Mouse (Mus musculus) intestine, postnatal 0 days (tissue): ENCODE data around the gene Pet2. TPM values are rescaled to one million over a fixed set of nuclear protein-coding genes. Genes with fewer than 3 reads are reported as not detected.

ENCODE experiments used
- ATAC-seq: fragments of 200-750 bp; cut with Nextera tagmentation; 2 replicates; pipeline ENCODE4 v1.8.0; 2017; ENCODE audit warnings: mild to moderate bottlenecking, moderate TSS enrichment, moderate library complexity
- H3K27ac ChIP-seq: fragments of 300-500 bp; sonication (generic); 2 replicates; pipeline ENCODE4 v1.5.1; 2014; ENCODE audit warnings: mild to moderate bottlenecking, low read depth, low read length, moderate library complexity
- H3K27me3 ChIP-seq: fragments of 300-500 bp; sonication (generic); replicated peaks from 2 replicates; pipeline ENCODE4 v1.6.1; 2014; ENCODE audit warnings: low read length, mixed read lengths; ENCODE audit not compliant: control insufficient read depth, insufficient read depth
- H3K36me3 ChIP-seq: fragments of 300-500 bp; sonication (generic); 2 replicates; pipeline ENCODE4 v1.6.1; 2014; ENCODE audit warnings: mild to moderate bottlenecking, moderate library complexity; ENCODE audit not compliant: control insufficient read depth, insufficient read depth
- H3K4me1 ChIP-seq: fragments of 300-500 bp; sonication (generic); replicated peaks from 2 replicates; pipeline ENCODE4 v1.6.1; 2014; ENCODE audit warnings: antibody characterized with exemption, low read length, mixed read lengths; ENCODE audit not compliant: control insufficient read depth, insufficient read depth
- H3K4me2 ChIP-seq: fragments of 300-500 bp; sonication (generic); replicated peaks from 2 replicates; pipeline ENCODE4 v1.6.1; 2014; ENCODE audit warnings: low read depth, mild to moderate bottlenecking, moderate library complexity
- H3K4me3 ChIP-seq: fragments of 300-500 bp; sonication (generic); 2 replicates; pipeline ENCODE4 v1.5.1; 2014; ENCODE audit warnings: low read depth, low read length
- H3K9ac ChIP-seq: fragments of 300-500 bp; sonication (generic); 2 replicates; pipeline ENCODE4 v1.6.1; 2014; ENCODE audit warnings: mild to moderate bottlenecking, low read depth, low read length
- H3K9me3 ChIP-seq: fragments of 300-500 bp; sonication (generic); 2 replicates; pipeline ENCODE4 v1.6.1; 2016; ENCODE audit warnings: mixed run types; ENCODE audit not compliant: control insufficient read depth
- CTCF ChIP-seq: sonication (generic); IDR thresholded peaks from 2 replicates; pipeline ENCODE4 v1.5.1; 2016; ENCODE audit warnings: low read depth, mild to moderate bottlenecking, control low read depth, antibody characterized with exemption, moderate library complexity
- WGBS: fragments of 180-500 bp; shearing (Covaris S2); extraction: QIAGEN DNeasy Blood & Tissue Kit; methylation state at CpG from one replicate; pipeline ENCODE4 v1.1.7; 2014; 5-methylcytosine and 5-hydroxymethylcytosine counted together
- polyA plus RNA-seq: library from polyadenylated mRNA; unstranded; fragments of >200 nt; fragmentation: Nextera tagmentation; extraction: Ambion mirVana; gene quantifications from 2 replicates; pipeline ENCODE4 v1.2.1, GENCODE M21; 2015

Gene Pet2
- not detected in 2 replicates for polyA plus RNA-seq

- H3K4me2 ChIP-seq: no peak within 1 kb of the TSS
- H3K4me1 ChIP-seq: no peaks in the 10 kb centered on the region
- no peaks in the 10 kb centered on the region for H3K27me3 ChIP-seq
- 88% methylated on average over 9 of the region's 9 CpGs for WGBS
- no peaks in the 10 kb centered on the region for H3K36me3 ChIP-seq
- ATAC-seq: no peak
- H3K27ac ChIP-seq: no peak within 1 kb of the TSS
- no peaks in the 10 kb centered on the region for H3K9me3 ChIP-seq
- H3K4me3 ChIP-seq: no peak within 1 kb of the TSS
- H3K9ac ChIP-seq: no peak within 1 kb of the TSS
- no peak for TF ChIP-seq CTCF
Measured at GRCm38 (mm10) chrX:89409589-89409988, at the start of gene Pet2. Gene Pet2, minus strand, starts transcription at chrX:89409689.
